Mouse (Mus musculus) T-helper 2 cell (primary cell): Measurements from ENCODE around the gene Vil1.

Experiments
- in situ Hi-C: fragments of 300-600 bp; cut with MboI, MseI; formaldehyde crosslinking; loops from one replicate; pipeline ENCODE4 v1.15.1; 2025; ENCODE audit warnings: high pct_unique_total_duplicates

Vil1 gene

DNA sequence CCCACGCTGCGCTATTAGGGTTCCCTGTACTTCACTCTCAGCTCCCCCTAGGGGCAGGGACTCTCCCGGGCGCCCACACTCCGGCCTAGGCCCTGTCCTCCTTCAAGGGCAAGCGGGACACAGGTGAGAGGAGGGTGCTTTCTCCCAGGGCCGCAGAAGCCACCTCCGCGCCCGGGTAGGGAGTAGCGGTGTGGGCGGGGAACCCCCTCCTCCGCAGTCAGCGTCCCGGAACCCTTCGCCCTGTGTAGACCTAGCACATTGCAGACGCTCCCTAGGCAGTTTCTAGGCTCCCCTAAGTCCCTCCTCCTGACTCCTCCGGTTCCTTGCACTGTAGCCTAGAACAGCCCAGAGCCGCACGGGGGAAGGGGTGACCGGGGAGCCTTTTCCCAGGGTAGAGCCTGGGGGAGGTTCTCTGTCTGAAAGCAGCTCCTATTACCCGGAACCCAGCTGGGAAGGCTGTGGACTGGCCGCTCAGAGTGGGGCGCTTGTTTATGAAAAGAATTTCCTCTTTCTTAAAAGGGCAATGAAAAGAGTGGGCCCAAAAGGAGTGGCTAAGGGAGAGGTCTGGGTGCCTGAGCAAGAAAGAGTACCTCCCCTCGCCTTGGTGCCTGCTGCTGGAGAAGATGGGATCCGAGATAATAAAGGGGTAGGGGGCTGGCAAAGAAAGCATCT is 22.3 kb upstream of the Vil1 start:
- in situ Hi-C loops = loop anchor here (10.0 to 25.0 kb wide), 2 partner anchors 92 to 450 kb away; no protein-coding TSS in a partner anchor

DNA sequence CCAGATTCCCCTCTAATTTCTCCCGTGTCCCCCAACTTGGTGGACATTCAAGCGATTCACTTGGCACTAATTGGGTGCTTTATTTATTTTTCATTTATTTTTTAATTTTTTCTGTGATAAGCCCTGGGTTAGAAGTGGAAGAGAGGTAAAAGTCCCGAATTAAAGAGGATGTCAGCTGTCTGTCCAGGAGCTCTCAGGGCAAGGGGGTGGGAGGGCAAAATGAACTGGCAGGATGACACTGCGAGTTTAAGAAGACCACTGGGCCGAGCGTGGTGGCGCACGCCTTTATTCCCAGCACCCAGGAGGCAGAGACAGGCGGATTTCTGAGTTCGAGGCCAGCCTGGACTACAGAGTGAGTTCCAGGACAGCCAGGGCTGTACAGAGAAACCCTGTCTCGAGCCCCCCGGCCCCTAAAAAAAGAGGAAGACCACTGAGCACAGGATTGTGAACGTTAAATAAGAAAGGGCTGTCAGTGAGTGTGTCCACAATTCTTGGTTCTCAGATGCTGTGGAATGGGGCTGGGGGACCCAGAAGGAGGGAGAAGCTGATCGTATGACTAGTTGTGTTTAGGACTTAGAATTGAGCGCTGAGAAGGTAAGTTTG is 21.7 kb upstream of the Vil1 start:
- in situ Hi-C loops = loop anchor here (10.0 to 25.0 kb wide), 2 partner anchors 93 to 450 kb away; no protein-coding TSS in a partner anchor

- in situ Hi-C loops = loop anchor here (10.0 to 25.0 kb wide), 2 partner anchors 94 to 451 kb away; no protein-coding TSS in a partner anchor
Measured at GRCm38 (mm10) chr1:74388398-74388920, 20.7 kb upstream of the Vil1 start.

DNA sequence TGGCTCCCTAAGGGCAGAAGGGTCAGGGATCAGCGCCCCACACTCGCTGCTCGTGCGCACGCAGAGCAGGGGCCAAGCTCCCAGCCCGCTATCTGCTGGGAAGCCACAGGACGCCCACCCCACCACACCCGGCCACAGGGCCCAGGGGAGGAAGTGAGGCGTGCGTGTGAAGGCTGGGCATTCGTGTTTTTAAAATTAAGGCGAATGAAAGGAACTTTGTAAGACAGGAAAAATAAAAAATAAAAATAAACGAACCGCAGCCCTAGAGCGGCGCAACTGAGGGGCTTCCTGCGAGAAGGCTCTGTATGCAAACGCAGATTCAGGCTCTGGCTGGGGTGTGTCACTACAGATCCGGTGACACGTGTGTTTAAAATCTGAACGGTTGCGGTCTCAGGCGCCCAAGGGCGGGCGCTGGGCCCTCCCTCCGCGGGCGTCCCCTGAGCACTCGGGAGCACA is 19.3 kb upstream of the Vil1 start:
- in situ Hi-C loops = loop anchor here (10.0 to 25.0 kb wide), 2 partner anchors 95 to 453 kb away; no protein-coding TSS in a partner anchor

GRCm38 (mm10) chr1:74390287-74390906 is 18.8 kb upstream of the Vil1 start:
- in situ Hi-C loops = loop anchor here (25.0 kb wide), 1 partner anchor 453 kb away; no protein-coding TSS in a partner anchor

GRCm38 (mm10) chr1:74390924-74391748 is 18.0 kb upstream of the Vil1 start, which contains the start of gene Ctdsp1:
Gene Ctdsp1, plus strand, starts transcription at chr1:74391509.
- in situ Hi-C loops = loop anchor here (25.0 kb wide), 1 partner anchor 454 kb away; no protein-coding TSS in a partner anchor

DNA sequence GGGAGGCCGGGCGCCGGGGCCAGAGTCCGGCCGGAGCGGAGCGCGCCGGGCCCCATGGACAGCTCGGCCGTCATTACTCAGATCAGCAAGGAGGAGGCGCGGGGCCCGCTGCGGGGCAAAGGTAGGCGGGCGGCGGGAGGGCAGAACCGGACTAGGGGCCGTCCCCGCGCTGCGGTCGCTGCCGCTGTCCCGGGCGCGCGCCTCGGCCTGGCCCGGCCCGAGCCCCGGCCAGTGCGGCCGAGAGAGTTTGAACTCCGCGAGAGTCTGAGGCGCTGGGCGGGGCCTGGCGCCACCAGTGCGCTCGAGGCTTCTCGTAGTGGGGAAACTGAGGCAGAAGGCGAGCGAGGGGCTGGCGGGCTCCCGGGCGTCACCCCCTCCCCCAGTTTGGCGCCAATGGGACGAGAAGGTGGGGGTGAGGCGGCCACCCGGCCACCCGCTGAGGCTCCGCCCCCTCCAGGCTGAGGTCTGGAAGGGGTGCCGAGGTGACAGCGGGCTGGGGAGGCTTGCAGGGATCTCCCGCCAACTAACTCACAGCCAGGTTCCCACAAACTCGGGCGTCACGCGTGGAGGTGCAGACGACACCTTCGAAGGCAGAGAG is 17.2 kb upstream of the Vil1 start:
- in situ Hi-C loops = loop anchor here (25.0 kb wide), 1 partner anchor 455 kb away; no protein-coding TSS in a partner anchor

DNA sequence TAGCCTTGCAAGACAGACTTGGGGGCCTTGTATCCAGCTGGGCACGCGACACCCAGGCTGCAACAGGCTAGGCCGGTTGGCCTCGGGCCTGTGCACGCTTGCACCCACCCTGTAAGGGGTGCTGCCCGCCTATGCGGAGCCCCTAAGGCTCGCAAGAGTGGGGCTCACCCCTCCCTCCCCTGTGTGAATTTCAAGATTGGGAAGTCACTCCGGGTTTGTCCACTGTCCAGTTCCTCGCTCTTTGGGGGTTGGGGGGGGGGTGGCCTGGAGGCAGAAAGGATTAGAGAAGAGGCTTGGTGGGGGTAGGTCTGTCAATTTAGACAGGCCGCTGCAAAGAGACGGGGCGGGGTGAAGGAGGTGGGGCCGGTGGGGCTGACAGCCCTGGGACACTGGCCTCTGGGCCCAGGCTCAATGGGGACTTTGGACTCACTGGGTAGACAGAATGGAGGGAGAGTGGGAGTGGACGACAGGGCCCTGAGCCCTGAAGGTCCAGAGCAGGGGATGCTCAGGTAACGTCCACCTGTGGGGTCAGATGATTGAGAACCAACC is 16.7 kb upstream of the Vil1 start:
- in situ Hi-C loops = loop anchor here (25.0 kb wide), 1 partner anchor 455 kb away; no protein-coding TSS in a partner anchor

GRCm38 (mm10) chr1:74393010-74393409 is 16.2 kb upstream of the Vil1 start:
- in situ Hi-C loops = loop anchor here (25.0 kb wide), 1 partner anchor 456 kb away; no protein-coding TSS in a partner anchor

GRCm38 (mm10) chr1:74393697-74394096 is 15.5 kb upstream of the Vil1 start:
- in situ Hi-C loops = loop anchor here (25.0 kb wide), 1 partner anchor 456 kb away; no protein-coding TSS in a partner anchor

- in situ Hi-C loops = loop anchor here (25.0 kb wide), 1 partner anchor 457 kb away; no protein-coding TSS in a partner anchor
Measured at GRCm38 (mm10) chr1:74394311-74394710, 14.9 kb upstream of the Vil1 start.

DNA sequence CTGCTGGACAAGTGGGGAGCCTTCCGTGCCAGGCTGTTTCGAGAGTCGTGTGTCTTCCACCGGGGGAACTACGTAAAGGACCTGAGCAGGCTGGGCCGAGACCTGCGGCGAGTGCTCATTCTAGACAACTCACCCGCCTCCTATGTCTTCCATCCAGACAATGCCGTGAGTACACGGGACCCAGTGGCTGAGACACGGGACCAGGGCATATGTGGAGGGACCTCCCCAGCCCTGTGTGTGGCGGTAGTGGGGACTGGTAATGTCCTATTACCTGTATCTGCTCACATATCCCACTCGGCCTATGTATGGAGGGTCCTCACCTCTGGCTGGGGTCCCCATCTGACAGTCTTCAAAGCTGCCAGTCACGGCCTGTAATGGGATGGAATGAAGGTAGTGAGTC is 14.3 kb upstream of the Vil1 start:
- in situ Hi-C loops = loop anchor here (25.0 kb wide), 1 partner anchor 458 kb away; no protein-coding TSS in a partner anchor

DNA sequence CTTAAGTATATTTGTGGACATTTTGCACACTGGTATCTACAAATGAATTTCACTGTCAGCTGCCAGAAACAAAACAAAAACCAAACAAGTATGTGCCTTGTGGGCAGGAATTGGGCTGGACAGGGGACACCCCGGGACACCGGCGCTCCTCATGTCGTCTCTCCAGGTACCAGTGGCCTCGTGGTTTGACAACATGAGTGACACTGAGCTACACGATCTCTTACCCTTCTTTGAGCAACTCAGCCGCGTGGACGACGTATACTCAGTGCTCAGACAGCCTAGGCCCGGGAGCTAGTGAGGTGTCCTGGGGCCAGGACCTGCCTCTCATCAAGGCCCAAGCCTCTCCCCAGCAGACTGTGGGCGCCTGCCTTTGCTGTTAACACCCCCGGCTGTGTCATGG is 13.9 kb upstream of the Vil1 start:
- in situ Hi-C loops = loop anchor here (25.0 kb wide), 1 partner anchor 458 kb away; no protein-coding TSS in a partner anchor

- in situ Hi-C loops = loop anchor here (25.0 kb wide), 1 partner anchor 459 kb away; no protein-coding TSS in a partner anchor
Measured at GRCm38 (mm10) chr1:74396456-74397222, 12.5 kb upstream of the Vil1 start.

- in situ Hi-C loops = loop anchor here (25.0 kb wide), 1 partner anchor 460 kb away; no protein-coding TSS in a partner anchor
Measured at GRCm38 (mm10) chr1:74397268-74397918, 11.8 kb upstream of the Vil1 start.

DNA sequence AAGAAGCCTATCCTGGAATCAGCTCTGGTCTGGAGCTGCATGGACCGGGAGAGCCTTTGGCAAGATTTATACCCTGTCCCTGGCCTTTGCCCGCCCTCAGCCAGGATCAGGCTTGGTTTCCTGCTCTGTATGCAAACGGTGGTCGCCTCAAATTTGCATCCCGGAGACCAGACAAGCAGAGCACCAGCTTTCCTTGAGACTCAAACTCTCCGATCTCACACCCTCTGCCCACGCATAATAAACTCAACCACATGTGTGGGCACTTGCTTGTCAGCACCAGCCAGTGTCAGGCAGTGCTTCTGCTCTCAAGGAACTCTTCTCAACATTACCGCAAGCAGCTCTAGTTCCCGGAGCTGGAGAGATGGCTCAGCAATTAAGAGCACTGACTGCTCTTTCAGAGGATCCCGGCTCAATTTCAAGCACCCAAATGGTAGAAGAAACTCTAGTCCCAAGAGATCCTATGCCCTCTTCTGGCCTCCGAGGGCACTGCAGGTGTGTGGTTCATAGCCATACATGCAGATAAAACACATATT is 11.2 kb upstream of the Vil1 start:
- in situ Hi-C loops = loop anchor here (25.0 kb wide), 1 partner anchor 461 kb away; no protein-coding TSS in a partner anchor

GRCm38 (mm10) chr1:74400531-74400930 is 8.6 kb upstream of the Vil1 start:
- in situ Hi-C loops = loop anchor here (10.0 kb wide), 1 partner anchor 1816 kb away; the partner anchor contains the start of gene Smarcal1
